Mouse (Mus musculus): ENCODE measurements around the gene Col18a1. TPM values are rescaled to one million over a fixed set of nuclear protein-coding genes. Genes with fewer than 3 reads are reported as not detected.

Gene Col18a1
- total and polyA plus RNA-seq, 2 experiments from 2014 or later = 20.0 to 47.5 TPM

GRCm38 (mm10) chr10:77199229-77199628, 32.9 kb upstream of the Col18a1 start:
- WGBS = 68% methylated on average over 2 of the region's 2 CpGs
- H3K27me3 ChIP-seq (ENCODE audit: insufficient read depth, low read length) = no peaks in the 10 kb centered on the region
- no peak overlapping the region for H3K27ac ChIP-seq
- ATAC-seq = no peak
- H3K4me1 ChIP-seq (ENCODE audit: insufficient read depth, low read length) = no peaks in the 10 kb centered on the region
- H3K4me2 ChIP-seq (ENCODE audit: low read depth, low read length) = no peak overlapping the region
- H3K4me3 ChIP-seq (ENCODE audit: low read length) = no peak overlapping the region
- no peak for DNase-seq (ENCODE audit: low spot score)
- H3K9me3 ChIP-seq (ENCODE audit: low read length) = no peaks in the 10 kb centered on the region
- H3K36me3 ChIP-seq (ENCODE audit: insufficient read depth, low read length) = no peaks in the 10 kb centered on the region
- no peak for TF ChIP-seq CTCF (IDR thresholded peaks at IDR 0.05; ENCODE audit: low read depth)
- H3K9ac ChIP-seq (replicated peaks; ENCODE audit: low read length) = no peak overlapping the region

GRCm38 (mm10) chr10:77197469-77198209, 31.3 kb upstream of the Col18a1 start:
- Histone ChIP-seq H3K9me3 (ENCODE audit: low read length) (no peaks in the 10 kb centered on the region), H3K9ac (replicated peaks; ENCODE audit: low read length) (no peak overlapping the region), H3K27me3 (ENCODE audit: insufficient read depth, low read length) (no peaks in the 10 kb centered on the region), H3K4me1 (ENCODE audit: insufficient read depth, low read length) (no peaks in the 10 kb centered on the region), H3K4me2 (ENCODE audit: low read depth, low read length) (no peak overlapping the region), H3K27ac (no peak overlapping the region), H3K36me3 (ENCODE audit: insufficient read depth, low read length) (no peaks in the 10 kb centered on the region), H3K4me3 (ENCODE audit: low read length) (no peak overlapping the region)
- ATAC-seq = no peak
- WGBS = 24% methylated on average over 9 of the region's 9 CpGs
- no peak for DNase-seq (ENCODE audit: low spot score)
- TF ChIP-seq CTCF (IDR thresholded peaks at IDR 0.05; ENCODE audit: low read depth) = no peak

DNA sequence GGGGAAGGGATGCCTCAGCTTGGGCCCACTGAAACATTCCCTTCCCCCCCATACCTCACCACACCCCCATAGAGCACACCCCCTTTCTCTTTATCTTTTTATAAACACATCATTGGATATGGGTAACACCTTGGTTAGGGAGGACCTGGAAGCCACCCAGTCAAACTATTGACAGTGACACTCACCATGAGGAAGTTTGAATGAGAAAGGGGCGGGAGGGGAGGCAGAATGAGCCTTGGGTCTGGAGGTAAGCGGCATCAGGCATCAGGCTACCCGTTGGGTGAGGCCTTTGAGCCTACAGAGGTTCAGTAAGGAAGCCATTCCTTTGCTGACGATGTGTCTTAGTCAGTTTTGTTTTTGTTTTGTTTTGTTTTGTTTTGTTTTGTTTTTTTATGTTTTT, 30.3 kb upstream of the Col18a1 start:
- Histone ChIP-seq H3K36me3 (ENCODE audit: insufficient read depth, low read length) (no peaks in the 10 kb centered on the region), H3K4me1 (ENCODE audit: insufficient read depth, low read length) (peaks cover 3% of the 10 kb centered on the region; the same call in 1 of the 2 replicates), H3K4me3 (ENCODE audit: low read length) (no peak overlapping the region), H3K4me2 (ENCODE audit: low read depth, low read length) (no peak overlapping the region), H3K9me3 (ENCODE audit: low read length) (no peaks in the 10 kb centered on the region), H3K27me3 (ENCODE audit: insufficient read depth, low read length) (no peaks in the 10 kb centered on the region), H3K27ac (no peak overlapping the region), H3K9ac (replicated peaks; ENCODE audit: low read length) (no peak overlapping the region)
- ATAC-seq (no peak), DNase-seq (ENCODE audit: low spot score) (no peak)
- TF ChIP-seq CTCF (IDR thresholded peaks at IDR 0.05; ENCODE audit: low read depth) = no peak
- WGBS = 85% methylated on average over 4 of the region's 4 CpGs

DNA sequence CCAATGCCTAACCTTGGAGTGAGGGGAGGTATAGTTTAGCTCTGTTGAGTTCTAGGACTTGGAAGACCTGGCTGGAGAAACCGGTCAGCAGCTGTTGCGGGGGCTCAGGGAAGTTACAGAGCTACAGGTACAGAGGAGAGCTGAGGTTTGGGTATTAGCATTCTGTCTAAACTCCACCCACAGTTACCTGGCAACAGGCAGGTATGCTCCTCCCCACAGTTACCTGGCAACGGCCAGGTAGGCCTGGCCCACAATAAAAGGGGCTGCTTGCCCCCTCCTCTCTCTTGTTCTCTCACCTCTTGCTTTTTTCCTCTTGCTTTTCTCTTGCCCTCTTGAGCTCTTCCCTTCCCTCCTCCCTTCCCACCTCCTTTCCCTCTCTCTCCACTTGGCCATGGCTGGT, 29.8 kb upstream of the Col18a1 start:
- TF ChIP-seq CTCF (IDR thresholded peaks at IDR 0.05; ENCODE audit: low read depth) = no peak
- WGBS = 89% methylated on average over 3 of the region's 3 CpGs
- no peak overlapping the region for H3K4me3 ChIP-seq (ENCODE audit: low read length)
- no peaks in the 10 kb centered on the region for H3K9me3 ChIP-seq (ENCODE audit: low read length)
- DNase-seq (ENCODE audit: low spot score) = no peak
- H3K27ac ChIP-seq = no peak overlapping the region
- no peaks in the 10 kb centered on the region for H3K27me3 ChIP-seq (ENCODE audit: insufficient read depth, low read length)
- ATAC-seq = no peak
- no peaks in the 10 kb centered on the region for H3K36me3 ChIP-seq (ENCODE audit: insufficient read depth, low read length)
- H3K4me1 ChIP-seq (ENCODE audit: insufficient read depth, low read length) = peaks cover 8% of the 10 kb centered on the region; the same call in 1 of the 2 replicates
- no peak overlapping the region for H3K9ac ChIP-seq (replicated peaks; ENCODE audit: low read length)
- H3K4me2 ChIP-seq (ENCODE audit: low read depth, low read length) = no peak overlapping the region

- H3K27ac ChIP-seq = no peak overlapping the region
- H3K27me3 ChIP-seq (ENCODE audit: insufficient read depth, low read length) = no peaks in the 10 kb centered on the region
- no peak overlapping the region for H3K4me3 ChIP-seq (ENCODE audit: low read length)
- TF ChIP-seq CTCF (IDR thresholded peaks at IDR 0.05; ENCODE audit: low read depth) = no peak
- H3K9ac ChIP-seq (replicated peaks; ENCODE audit: low read length) = no peak overlapping the region
- no peaks in the 10 kb centered on the region for H3K36me3 ChIP-seq (ENCODE audit: insufficient read depth, low read length)
- no peak for ATAC-seq
- no peaks in the 10 kb centered on the region for H3K9me3 ChIP-seq (ENCODE audit: low read length)
- peaks cover 12% of the 10 kb centered on the region; the same call in 1 of the 2 replicates for H3K4me1 ChIP-seq (ENCODE audit: insufficient read depth, low read length)
- H3K4me2 ChIP-seq (ENCODE audit: low read depth, low read length) = no peak overlapping the region
- DNase-seq (ENCODE audit: low spot score) = no peak
Observed at GRCm38 (mm10) chr10:77193495-77193894, 27.1 kb upstream of the Col18a1 start.

GRCm38 (mm10) chr10:77192745-77193144, 26.4 kb upstream of the Col18a1 start:
- TF ChIP-seq CTCF (IDR thresholded peaks at IDR 0.05; ENCODE audit: low read depth) = no peak
- Histone ChIP-seq H3K27me3 (ENCODE audit: insufficient read depth, low read length) (no peaks in the 10 kb centered on the region), H3K36me3 (ENCODE audit: insufficient read depth, low read length) (no peaks in the 10 kb centered on the region), H3K4me2 (ENCODE audit: low read depth, low read length) (no peak overlapping the region), H3K9me3 (ENCODE audit: low read length) (no peaks in the 10 kb centered on the region), H3K27ac (no peak overlapping the region), H3K9ac (replicated peaks; ENCODE audit: low read length) (no peak overlapping the region), H3K4me3 (ENCODE audit: low read length) (no peak overlapping the region), H3K4me1 (ENCODE audit: insufficient read depth, low read length) (peaks cover 12% of the 10 kb centered on the region; the same call in 1 of the 2 replicates)
- 69% methylated on average over 17 of the region's 17 CpGs for WGBS
- no peak for ATAC-seq
- no peak for DNase-seq (ENCODE audit: low spot score)
